Mouse (Mus musculus): ENCODE results near the gene Sema7a. TPM values are rescaled to one million over a fixed set of nuclear protein-coding genes. Genes with fewer than 3 reads are reported as not detected.

The Sema7a gene
- 10 to 100 TPM in 1 of 2 experiments, 1 to 10 TPM in 1; 9.0 to 14.4 TPM for total RNA-seq (2021)
- long read RNA-seq, experiment 1, partial matches to known transcripts, result 1 of 2 reads
- long read RNA-seq, experiment 1, other reads (novel, unspliced or antisense), result 1 of 2 reads
- long read RNA-seq, experiment 2, partial matches to known transcripts, result 0 of 2 reads
- long read RNA-seq, experiment 2, other reads (novel, unspliced or antisense), result 1 of 2 reads

DNA sequence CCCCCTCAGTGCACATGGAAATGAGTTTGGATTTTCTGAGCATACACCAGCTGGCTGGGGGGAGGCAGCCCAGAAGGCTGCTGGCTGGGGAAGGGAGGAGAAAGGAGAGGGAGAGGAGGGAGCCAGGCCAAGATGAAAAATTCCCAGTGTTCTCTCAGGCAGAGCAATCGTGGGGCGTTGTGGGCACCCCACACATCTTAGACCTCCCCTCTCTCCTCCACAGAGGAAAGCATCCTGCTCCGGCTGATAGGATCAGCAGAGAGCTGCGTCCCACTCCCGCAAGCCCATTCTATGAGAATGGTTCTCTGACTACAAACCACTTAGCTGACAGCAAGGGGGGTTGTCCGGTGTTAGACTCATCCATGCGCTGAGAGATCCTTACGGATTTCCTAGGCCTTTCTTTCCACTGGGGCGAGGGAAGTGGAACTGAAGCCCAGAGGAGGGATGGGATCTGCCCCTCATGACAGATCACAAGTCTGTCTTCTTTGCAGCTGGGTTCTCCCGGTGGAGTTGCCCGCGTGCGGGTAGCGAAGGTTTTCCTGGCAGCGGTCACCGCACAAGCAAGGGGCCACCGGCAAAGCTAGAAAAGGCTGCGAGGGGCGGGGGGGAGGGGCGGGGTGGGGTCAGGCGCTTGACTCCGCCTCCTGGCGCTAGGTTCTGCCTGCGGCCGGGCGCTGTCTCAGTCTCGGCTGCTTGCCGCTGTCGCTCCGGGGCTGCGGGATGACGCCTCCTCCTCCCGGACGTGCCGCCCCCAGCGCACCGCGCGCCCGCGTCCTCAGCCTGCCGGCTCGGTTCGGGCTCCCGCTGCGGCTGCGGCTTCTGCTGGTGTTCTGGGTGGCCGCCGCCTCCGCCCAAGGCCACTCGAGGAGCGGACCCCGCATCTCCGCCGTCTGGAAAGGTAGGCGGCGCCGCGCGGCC lies at the start of gene Sema7a:
Gene Sema7a, plus strand, starts transcription at position 682 of the 918 bp plus-strand sequence.
- Histone ChIP-seq H3K4me3 (peak within 1 kb of the TSS; percentile 97), H3K27ac (peak within 1 kb of the TSS; percentile 90)
- DNase-seq, result peak; percentile 90
- intact Hi-C loops (cut with DNase I), result loop anchor here (2.0 to 5.0 kb wide), 2 partner anchors 25 to 77 kb away; no protein-coding TSS in a partner anchor
- TF ChIP-seq CTCF (IDR thresholded peaks at IDR 0.05), result no peak

- intact Hi-C loops (cut with DNase I), result no loop called here
- Histone ChIP-seq H3K27ac (no peak overlapping the region), H3K4me3 (no peak overlapping the region)
- no peak for DNase-seq
- TF ChIP-seq CTCF (IDR thresholded peaks at IDR 0.05), result no peak
These were observed 39.4 kb upstream of the Sema7a start for GRCm38 (mm10) chr9:57900478-57900877.

DNA sequence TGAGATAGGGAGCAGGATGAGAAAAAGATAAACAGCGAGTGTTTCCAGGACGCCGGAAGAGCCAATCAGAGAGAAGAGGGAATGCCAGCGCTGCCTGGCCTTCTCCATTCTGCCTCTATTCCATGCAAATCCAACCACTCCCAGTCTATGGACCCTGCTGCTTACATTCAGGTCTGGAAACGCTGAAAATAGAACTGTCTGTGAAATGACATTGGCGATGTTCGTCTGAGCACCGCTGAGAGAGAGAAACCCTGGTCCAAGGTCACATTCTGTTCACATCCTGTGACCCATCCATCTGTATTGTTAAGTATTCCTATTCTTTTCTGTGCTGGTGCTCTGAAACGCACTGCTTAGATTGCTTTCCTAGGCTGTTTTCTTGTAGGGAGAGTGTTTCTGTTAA lies 38.7 kb upstream of the Sema7a start:
- H3K4me3 ChIP-seq, result no peak overlapping the region
- TF ChIP-seq CTCF (IDR thresholded peaks at IDR 0.05), result no peak
- no peak for DNase-seq
- intact Hi-C loops (cut with DNase I), result no loop called here
- H3K27ac ChIP-seq, result no peak overlapping the region

- H3K27ac ChIP-seq, result no peak overlapping the region
- intact Hi-C loops (cut with DNase I), result no loop called here
- no peak for TF ChIP-seq CTCF (IDR thresholded peaks at IDR 0.05)
- no peak for DNase-seq
- H3K4me3 ChIP-seq, result no peak overlapping the region
These were observed 38.3 kb upstream of the Sema7a start for GRCm38 (mm10) chr9:57901601-57902000.

- no peak for TF ChIP-seq CTCF (IDR thresholded peaks at IDR 0.05)
- DNase-seq, result no peak
- intact Hi-C loops (cut with DNase I), result no loop called here
- Histone ChIP-seq H3K4me3 (no peak overlapping the region), H3K27ac (no peak overlapping the region)
These were observed 37.8 kb upstream of the Sema7a start for GRCm38 (mm10) chr9:57902132-57902531.

- no peak for DNase-seq
- Histone ChIP-seq H3K27ac (no peak overlapping the region), H3K4me3 (no peak overlapping the region)
- TF ChIP-seq CTCF (IDR thresholded peaks at IDR 0.05), result no peak
- intact Hi-C loops (cut with DNase I), result no loop called here
These were observed 36.2 kb upstream of the Sema7a start for GRCm38 (mm10) chr9:57903589-57904249.

GRCm38 (mm10) chr9:57904250-57904644 lies 35.7 kb upstream of the Sema7a start:
- intact Hi-C loops (cut with DNase I), result no loop called here
- Histone ChIP-seq H3K27ac (no peak overlapping the region), H3K4me3 (no peak overlapping the region)
- TF ChIP-seq CTCF (IDR thresholded peaks at IDR 0.05), result no peak
- no peak for DNase-seq

DNA sequence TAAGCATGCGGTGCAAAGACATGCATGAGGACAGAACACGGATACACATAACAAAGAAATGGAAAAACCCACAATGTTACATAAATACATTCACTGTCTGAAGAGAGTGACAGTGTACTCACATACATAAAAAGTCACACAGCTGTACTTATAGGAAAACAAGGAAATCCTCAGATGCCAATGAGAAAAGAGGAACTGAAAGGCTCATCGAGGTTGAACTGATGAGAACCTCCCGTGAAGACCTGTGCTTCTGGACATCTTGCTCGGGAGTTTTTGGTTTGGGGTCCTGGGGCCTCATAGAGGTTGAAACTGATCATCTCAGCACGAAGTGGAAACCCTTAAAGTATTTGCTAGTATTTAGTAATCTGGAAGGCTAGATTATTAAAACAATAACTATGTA lies 32.7 kb upstream of the Sema7a start:
- TF ChIP-seq CTCF (IDR thresholded peaks at IDR 0.05), result no peak
- intact Hi-C loops (cut with DNase I), result no loop called here
- DNase-seq, result no peak
- H3K27ac ChIP-seq, result no peak overlapping the region
- no peak overlapping the region for H3K4me3 ChIP-seq

DNA sequence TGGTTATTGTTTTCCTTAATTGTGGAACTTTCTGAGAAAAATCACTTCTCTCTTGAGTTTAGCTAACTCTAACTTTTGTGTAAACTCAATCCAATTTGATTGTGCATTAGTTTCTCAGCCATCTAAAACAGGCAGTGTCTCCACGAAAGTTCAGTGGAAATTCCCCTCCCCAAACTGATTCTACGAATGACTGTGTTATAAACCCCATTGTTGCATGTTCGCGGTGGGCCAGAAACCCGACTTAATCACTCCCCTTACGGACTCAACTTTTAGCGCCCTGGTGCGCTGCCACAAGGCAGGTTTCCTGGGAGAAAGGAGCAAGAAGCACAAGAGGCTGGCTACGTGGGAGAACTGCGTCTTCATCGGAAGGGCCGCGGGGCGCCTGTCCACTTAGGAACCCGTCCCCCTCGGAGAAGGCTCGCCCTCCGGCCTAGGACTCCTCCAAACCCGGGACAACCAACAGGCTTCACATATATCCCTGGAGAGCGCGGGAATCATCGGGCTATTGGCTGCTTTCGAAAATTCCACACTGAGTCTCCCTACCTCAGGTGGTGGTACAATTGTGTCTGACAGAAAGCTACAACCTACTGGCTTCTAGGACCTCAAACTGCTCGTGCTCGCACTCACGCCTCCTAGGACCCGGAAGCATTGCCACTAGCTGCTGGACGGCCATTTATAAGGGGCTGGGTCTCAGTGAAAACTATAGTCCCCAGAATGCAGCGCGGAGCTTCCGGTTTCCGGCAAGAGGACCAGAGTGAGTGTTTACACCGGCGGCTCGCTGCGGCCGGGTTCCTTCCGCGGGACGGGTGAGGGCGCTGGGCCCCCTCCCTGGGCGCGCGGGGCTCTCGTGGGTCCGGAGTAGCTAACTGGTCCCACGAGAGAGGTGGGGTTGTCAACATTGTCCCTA lies 29.4 kb upstream of the Sema7a start, which contains the start of gene Ubl7:
Gene Ubl7, plus strand, starts transcription at position 726 of the 907 bp plus-strand sequence.
- peak within 1 kb of the TSS; percentile 94 for H3K27ac ChIP-seq
- no peak; the same call in 1 of the 2 replicates for TF ChIP-seq CTCF (IDR thresholded peaks at IDR 0.05)
- intact Hi-C loops (cut with DNase I), result loop anchor here (2.0 to 5.0 kb wide), 2 partner anchors 74 to 143 kb away; partner anchors contain the start of genes Arid3b and Clk3
- peak within 1 kb of the TSS; percentile 83 for H3K4me3 ChIP-seq
- DNase-seq, result peak; percentile 93

DNA sequence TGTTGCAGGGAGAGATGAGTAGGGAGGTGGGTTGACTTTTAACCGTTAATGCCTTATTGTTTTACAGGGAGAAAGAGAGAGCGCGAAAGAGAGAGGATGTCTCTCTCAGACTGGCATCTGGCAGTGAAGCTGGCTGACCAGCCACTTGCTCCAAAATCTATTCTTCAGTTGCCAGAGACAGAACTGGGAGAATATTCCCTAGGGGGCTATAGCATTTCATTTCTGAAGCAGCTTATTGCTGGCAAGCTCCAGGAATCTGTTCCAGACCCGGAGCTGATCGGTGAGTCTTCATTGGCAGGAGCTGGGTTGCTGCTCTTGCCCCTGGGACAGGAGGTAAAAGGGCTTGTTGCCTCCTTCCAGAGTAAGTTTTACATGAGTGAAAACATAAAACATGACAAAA lies 27.3 kb upstream of the Sema7a start:
- DNase-seq, result no peak
- H3K4me3 ChIP-seq, result no peak overlapping the region
- H3K27ac ChIP-seq, result no peak overlapping the region
- intact Hi-C loops (cut with DNase I), result loop anchor here (5.0 kb wide), 1 partner anchor 145 kb away; the partner anchor contains the start of gene Clk3
- no peak for TF ChIP-seq CTCF (IDR thresholded peaks at IDR 0.05)

GRCm38 (mm10) chr9:57921491-57922060 lies 18.3 kb upstream of the Sema7a start:
- TF ChIP-seq CTCF (IDR thresholded peaks at IDR 0.05), result no peak
- no peak for DNase-seq
- Histone ChIP-seq H3K27ac (no peak overlapping the region), H3K4me3 (no peak overlapping the region)
- intact Hi-C loops (cut with DNase I), result no loop called here

Measured in gastrocnemius, adult 2 months (tissue).